Mouse (Mus musculus): ENCODE measurements around the gene Eif3d. TPM values are rescaled to one million over a fixed set of nuclear protein-coding genes. Genes with fewer than 3 reads are reported as not detected.
"Not testable (repeated sequence)": the region's sequence is repeated elsewhere in the genome, so short reads cannot be mapped to it uniquely, and the experiment has no call there.

Eif3d gene
- 85.1 and 85.8 TPM in 2 replicates for total RNA-seq (2015; ENCODE audit: low replicate concordance)
- 66.9 and 68.2 TPM in 2 replicates for total RNA-seq (2017; ENCODE audit: low replicate concordance)

- peak; percentile 86 for ATAC-seq (replicated peaks; ENCODE audit: low FRiP score, poor library complexity, severe bottlenecking)
Observed at GRCm38 (mm10) chr15:77970470-77971292, at the start of gene Eif3d. Gene Eif3d (minus strand): TSS chr15:77970813.

- ATAC-seq (replicated peaks; ENCODE audit: low FRiP score, poor library complexity, severe bottlenecking) = peak; percentile 30; the same call in 1 of the 2 replicates
Observed at GRCm38 (mm10) chr15:78014046-78014445, 43.4 kb upstream of the Eif3d start.

GRCm38 (mm10) chr15:78008206-78008605, 37.6 kb upstream of the Eif3d start:
- ATAC-seq (replicated peaks; ENCODE audit: low FRiP score, poor library complexity, severe bottlenecking) = not testable (repeated sequence)

GRCm38 (mm10) chr15:78003929-78004328, 33.3 kb upstream of the Eif3d start:
- peak; percentile 77 for ATAC-seq (replicated peaks; ENCODE audit: low FRiP score, poor library complexity, severe bottlenecking)

GRCm38 (mm10) chr15:78001400-78001799, 30.8 kb upstream of the Eif3d start:
- ATAC-seq (replicated peaks; ENCODE audit: low FRiP score, poor library complexity, severe bottlenecking) = no peak

- no peak for ATAC-seq (replicated peaks; ENCODE audit: low FRiP score, poor library complexity, severe bottlenecking)
Observed at GRCm38 (mm10) chr15:77988541-77988940, 17.9 kb upstream of the Eif3d start.

- ATAC-seq (replicated peaks; ENCODE audit: low FRiP score, poor library complexity, severe bottlenecking) = no peak
Observed at GRCm38 (mm10) chr15:77983391-77983790, 12.8 kb upstream of the Eif3d start.

GRCm38 (mm10) chr15:77982195-77982939, 11.8 kb upstream of the Eif3d start:
- ATAC-seq (replicated peaks; ENCODE audit: low FRiP score, poor library complexity, severe bottlenecking) = no peak

GRCm38 (mm10) chr15:77981181-77981680, 10.6 kb upstream of the Eif3d start:
- no peak for ATAC-seq (replicated peaks; ENCODE audit: low FRiP score, poor library complexity, severe bottlenecking)

- no peak for ATAC-seq (replicated peaks; ENCODE audit: low FRiP score, poor library complexity, severe bottlenecking)
Observed at GRCm38 (mm10) chr15:77979427-77979865, 8.8 kb upstream of the Eif3d start.

GRCm38 (mm10) chr15:77977663-77978062, 7.0 kb upstream of the Eif3d start:
- peak; percentile 76 for ATAC-seq (replicated peaks; ENCODE audit: low FRiP score, poor library complexity, severe bottlenecking)

- ATAC-seq (replicated peaks; ENCODE audit: low FRiP score, poor library complexity, severe bottlenecking) = 0 out of 2 replicates have a peak, but pooled peaks have one; percentile 7
Observed at GRCm38 (mm10) chr15:77974165-77974841, 3.7 kb upstream of the Eif3d start.

- no peak; the same call in 1 of the 2 replicates for ATAC-seq (replicated peaks; ENCODE audit: low FRiP score, poor library complexity, severe bottlenecking)
Observed at GRCm38 (mm10) chr15:77969940-77970469, 608 bp downstream of the Eif3d start.

GRCm38 (mm10) chr15:77965117-77965528, 5.5 kb downstream of the Eif3d start:
- peak; percentile 49 for ATAC-seq (replicated peaks; ENCODE audit: low FRiP score, poor library complexity, severe bottlenecking)

GRCm38 (mm10) chr15:77962447-77962846, 8.2 kb downstream of the Eif3d start:
- ATAC-seq (replicated peaks; ENCODE audit: low FRiP score, poor library complexity, severe bottlenecking) = no peak

- ATAC-seq (replicated peaks; ENCODE audit: low FRiP score, poor library complexity, severe bottlenecking) = no peak
Observed at GRCm38 (mm10) chr15:77960693-77961092, 9.9 kb downstream of the Eif3d start.

GRCm38 (mm10) chr15:77958071-77958470, 12.5 kb downstream of the Eif3d start:
- no peak for ATAC-seq (replicated peaks; ENCODE audit: low FRiP score, poor library complexity, severe bottlenecking)

GRCm38 (mm10) chr15:77957625-77958024, 13.0 kb downstream of the Eif3d start:
- no peak for ATAC-seq (replicated peaks; ENCODE audit: low FRiP score, poor library complexity, severe bottlenecking)

- ATAC-seq (replicated peaks; ENCODE audit: low FRiP score, poor library complexity, severe bottlenecking) = peak; percentile 73
Observed at GRCm38 (mm10) chr15:77956404-77956901, 14.2 kb downstream of the Eif3d start, which contains the start of gene Foxred2. Gene Foxred2 (minus strand): TSS chr15:77956722.
